Mouse (Mus musculus): ENCODE measurements at regions not wholly inside any gene's neighbourhood (a gene's known extent, or its start where the extent isn't known, plus 50 kb on each side); places are given as distances from the start of the nearest gene placed in this dataset.

- Histone ChIP-seq H3K27ac (replicated peaks; ENCODE audit: low read depth, low read length) (no peak overlapping the region), H3K4me1 (ENCODE audit: control insufficient read depth, insufficient read depth, insufficient read length, low read length) (no peaks in the 10 kb centered on the region), H3K4me3 (ENCODE audit: insufficient read depth, low read depth, low read length) (no peak overlapping the region)
These were observed 183.1 kb downstream of the Pcdh19 start for GRCm38 (mm10) chrX:133505683-133506082.

- Histone ChIP-seq H3K4me1 (ENCODE audit: control insufficient read depth, insufficient read depth, insufficient read length, low read length) (no peaks in the 10 kb centered on the region), H3K27ac (replicated peaks; ENCODE audit: low read depth, low read length) (no peak overlapping the region)
These were observed 226.9 kb downstream of the Pcdh19 start for GRCm38 (mm10) chrX:133461867-133462266.

GRCm38 (mm10) chrX:133447417-133447816 is 241.4 kb downstream of the Pcdh19 start:
- Histone ChIP-seq H3K4me1 (ENCODE audit: control insufficient read depth, insufficient read depth, insufficient read length, low read length) (no peaks in the 10 kb centered on the region), H3K27ac (replicated peaks; ENCODE audit: low read depth, low read length) (no peak overlapping the region), H3K4me3 (ENCODE audit: insufficient read depth, low read depth, low read length) (no peak overlapping the region)

More at GRCm38 (mm10) chrX:133461867-133462266, 226.9 kb downstream of the Pcdh19 start:
- H3K4me3 ChIP-seq (ENCODE audit: insufficient read depth, low read depth, low read length) = no peak overlapping the region

- Histone ChIP-seq H3K4me1 (ENCODE audit: control insufficient read depth, insufficient read depth, insufficient read length, low read length) (no peaks in the 10 kb centered on the region), H3K27ac (replicated peaks; ENCODE audit: low read depth, low read length) (no peak overlapping the region), H3K4me3 (ENCODE audit: insufficient read depth, low read depth, low read length) (no peak overlapping the region)
These were observed 286.3 kb downstream of the Pcdh19 start for GRCm38 (mm10) chrX:133402446-133402845.

GRCm38 (mm10) chrX:133387791-133388190 is 301.0 kb downstream of the Pcdh19 start:
- H3K4me1 ChIP-seq (ENCODE audit: control insufficient read depth, insufficient read depth, insufficient read length, low read length) = no peaks in the 10 kb centered on the region
- H3K4me3 ChIP-seq (ENCODE audit: insufficient read depth, low read depth, low read length) = no peak overlapping the region
- H3K27ac ChIP-seq (replicated peaks; ENCODE audit: low read depth, low read length) = no peak overlapping the region

- H3K4me3 ChIP-seq (ENCODE audit: insufficient read depth, low read depth, low read length) = no peak overlapping the region
- no peaks in the 10 kb centered on the region for H3K4me1 ChIP-seq (ENCODE audit: control insufficient read depth, insufficient read depth, insufficient read length, low read length)
- no peak overlapping the region for H3K27ac ChIP-seq (replicated peaks; ENCODE audit: low read depth, low read length)
These were observed 314.8 kb downstream of the Pcdh19 start for GRCm38 (mm10) chrX:133373960-133374359.

- Histone ChIP-seq H3K4me1 (ENCODE audit: control insufficient read depth, insufficient read depth, insufficient read length, low read length) (no peaks in the 10 kb centered on the region), H3K4me3 (ENCODE audit: insufficient read depth, low read depth, low read length) (no peak overlapping the region)
These were observed 315.7 kb downstream of the Pcdh19 start for GRCm38 (mm10) chrX:133373047-133373446.

GRCm38 (mm10) chrX:133372411-133372810 is 316.4 kb downstream of the Pcdh19 start:
- H3K4me3 ChIP-seq (ENCODE audit: insufficient read depth, low read depth, low read length) = no peak overlapping the region
- H3K4me1 ChIP-seq (ENCODE audit: control insufficient read depth, insufficient read depth, insufficient read length, low read length) = no peaks in the 10 kb centered on the region
- peak overlapping the region; percentile 87 for H3K27ac ChIP-seq (replicated peaks; ENCODE audit: low read depth, low read length)

More at GRCm38 (mm10) chrX:133373047-133373446, 315.7 kb downstream of the Pcdh19 start:
- peak overlapping the region; percentile 78 for H3K27ac ChIP-seq (replicated peaks; ENCODE audit: low read depth, low read length)

- Histone ChIP-seq H3K27ac (replicated peaks; ENCODE audit: low read depth, low read length) (no peak overlapping the region), H3K4me3 (ENCODE audit: insufficient read depth, low read depth, low read length) (no peak overlapping the region), H3K4me1 (ENCODE audit: control insufficient read depth, insufficient read depth, insufficient read length, low read length) (no peaks in the 10 kb centered on the region)
These were observed 328.0 kb downstream of the Pcdh19 start for GRCm38 (mm10) chrX:133360739-133361138.
